Mouse (Mus musculus) embryonic fibroblast, embryonic 13.5 days (primary cell): ENCODE measurements around the gene Cacna2d3.

Source experiments
- CTCF ChIP-seq: IDR thresholded peaks from 2 replicates; pipeline ENCODE4 v1.5.1; 2011; ENCODE audit warnings: mild to moderate bottlenecking, control low read depth, low read length, moderate library complexity, borderline replicate concordance; ENCODE audit not compliant: insufficient read depth
- POLR2A ChIP-seq: IDR thresholded peaks from 2 replicates; pipeline ENCODE4 v1.6.1; 2011; ENCODE audit warnings: low read depth, mild to moderate bottlenecking, control low read depth, low read length, moderate library complexity

DNA sequence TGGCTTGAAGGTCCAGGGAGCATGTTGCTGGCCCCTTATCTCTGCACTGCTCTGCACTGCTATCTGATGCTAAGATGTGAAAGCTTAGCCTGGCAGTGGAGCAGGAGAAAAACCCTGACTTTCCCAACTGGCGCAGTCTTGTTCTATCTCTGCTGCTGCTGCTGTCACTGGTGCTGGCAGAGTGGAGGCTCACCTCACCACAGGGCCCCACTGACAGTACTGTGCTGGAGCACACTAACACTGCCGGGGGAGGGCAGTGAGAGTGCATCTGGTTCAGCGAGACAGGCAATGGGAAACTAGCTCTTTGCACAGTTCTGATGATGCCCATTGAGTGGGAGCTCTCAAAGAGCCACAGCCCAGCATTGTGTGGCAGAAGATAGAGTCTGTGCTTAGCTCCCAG is 283.4 kb downstream of the Cacna2d3 start:
- TF ChIP-seq CTCF: no peak
- no peak for TF ChIP-seq POLR2A
